Mouse (Mus musculus) brain, embryonic 14.5 days (tissue): ENCODE measurements at regions not wholly inside any gene's neighbourhood (a gene's known extent, or its start where the extent isn't known, plus 50 kb on each side); places are given as distances from the start of the nearest gene placed in this dataset.
"Not testable (repeated sequence)": the region's sequence is repeated elsewhere in the genome, so short reads cannot be mapped to it uniquely, and the experiment has no call there.

Source experiments
- DNase-seq: peaks from one replicate; pipeline ENCODE4 v3.0.0-alpha.2; 2011; ENCODE audit warnings: low read depth
- CTCF ChIP-seq: fragments of 200-500 bp; IDR thresholded peaks from 2 replicates; pipeline ENCODE4 v1.5.1; 2012; ENCODE audit warnings: inconsistent platforms, mild to moderate bottlenecking, moderate library complexity, borderline replicate concordance; ENCODE audit not compliant: insufficient read depth, insufficient read length; ENCODE audit errors: extremely low read depth
- POLR2A ChIP-seq: fragments of 200-500 bp; IDR thresholded peaks from 2 replicates; pipeline ENCODE4 v1.6.1; 2012; ENCODE audit warnings: mild to moderate bottlenecking, inconsistent platforms, borderline replicate concordance; ENCODE audit not compliant: poor library complexity, insufficient read depth, insufficient read length, severe bottlenecking; ENCODE audit errors: extremely low read depth

DNA sequence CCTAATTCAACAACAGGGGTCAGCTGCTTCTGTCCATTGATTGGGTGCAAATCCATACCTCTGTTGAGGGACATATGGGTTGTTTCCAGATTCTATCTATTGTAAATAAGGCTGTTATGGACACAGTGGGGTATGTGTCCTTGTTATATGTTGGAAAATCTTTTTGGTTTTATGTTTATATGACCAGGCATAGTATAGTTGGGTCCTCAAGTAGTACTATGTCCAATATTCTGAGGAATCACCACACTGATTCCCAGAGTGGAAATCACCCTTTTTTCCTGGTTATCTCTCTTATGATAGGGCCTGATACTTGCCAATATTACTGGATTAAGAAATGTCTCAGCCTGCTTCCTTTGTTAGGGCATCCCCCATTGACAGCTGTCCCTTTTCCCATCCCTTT is 1471.0 kb downstream of the Kcnt2 start:
- TF ChIP-seq POLR2A = no peak
- no peak for TF ChIP-seq CTCF
- no peak for DNase-seq

DNA sequence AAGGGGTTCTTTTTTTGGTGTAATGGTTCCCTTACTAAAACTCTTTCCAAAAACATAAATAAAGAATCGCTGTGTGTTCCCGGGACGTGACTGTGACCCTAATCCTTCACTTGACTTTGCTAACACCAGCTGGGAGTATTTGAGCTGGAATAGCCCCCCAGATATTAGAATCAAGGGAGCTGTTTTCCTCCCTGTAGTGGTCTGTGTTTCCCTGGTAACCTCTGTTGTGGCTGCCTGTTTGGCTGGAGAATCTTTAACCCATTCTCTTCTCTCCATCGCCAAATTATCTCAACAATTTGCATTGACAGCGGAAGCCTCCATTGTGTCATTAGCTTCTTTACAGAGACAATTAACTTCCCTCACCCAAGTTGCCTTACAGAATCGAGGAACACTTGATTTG is 1471.6 kb downstream of the Kcnt2 start:
- no peak for TF ChIP-seq CTCF
- peak; percentile 64 for DNase-seq

DNA sequence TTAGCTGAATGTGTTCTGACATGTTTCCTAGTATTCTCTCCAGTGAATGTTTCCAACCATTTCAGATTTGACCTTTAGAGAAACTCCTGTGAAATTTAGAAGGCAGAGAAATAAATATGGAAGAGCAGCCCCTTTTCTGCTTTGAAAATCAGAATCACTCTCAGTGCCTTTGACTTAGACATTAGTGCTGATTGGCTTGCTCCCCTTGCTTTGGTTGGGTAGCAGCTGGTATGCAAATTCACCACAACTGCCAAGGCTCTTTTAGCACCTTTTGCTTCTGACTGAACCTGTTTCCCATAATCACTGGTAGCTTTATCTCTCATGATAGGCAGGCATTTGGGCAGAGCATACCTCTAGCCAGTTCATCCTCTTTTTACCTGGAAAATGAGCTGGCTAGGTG is 1495.3 kb downstream of the Kcnt2 start:
- DNase-seq = peak; percentile 69
- TF ChIP-seq CTCF = no peak
- TF ChIP-seq POLR2A = no peak

DNA sequence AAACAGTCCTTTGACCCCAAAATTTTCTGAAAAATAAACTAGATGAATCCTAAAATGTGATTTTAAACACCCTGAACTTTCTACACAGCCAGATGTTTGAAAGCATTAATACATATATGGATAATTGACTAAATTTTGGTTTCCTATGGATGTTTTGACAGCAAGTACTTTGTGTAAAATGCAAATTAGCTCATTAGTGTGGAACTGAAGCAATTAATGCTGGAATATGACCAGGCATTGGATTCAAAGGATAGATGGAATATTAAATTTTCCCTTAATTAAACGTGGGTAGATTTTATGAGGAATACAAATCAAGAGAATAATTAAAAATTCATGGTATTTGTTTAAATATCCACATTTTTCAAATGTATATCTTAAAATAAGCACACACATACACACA is 1530.1 kb downstream of the Kcnt2 start:
- peak; percentile 69 for DNase-seq
- no peak for TF ChIP-seq CTCF
- TF ChIP-seq POLR2A = no peak

DNA sequence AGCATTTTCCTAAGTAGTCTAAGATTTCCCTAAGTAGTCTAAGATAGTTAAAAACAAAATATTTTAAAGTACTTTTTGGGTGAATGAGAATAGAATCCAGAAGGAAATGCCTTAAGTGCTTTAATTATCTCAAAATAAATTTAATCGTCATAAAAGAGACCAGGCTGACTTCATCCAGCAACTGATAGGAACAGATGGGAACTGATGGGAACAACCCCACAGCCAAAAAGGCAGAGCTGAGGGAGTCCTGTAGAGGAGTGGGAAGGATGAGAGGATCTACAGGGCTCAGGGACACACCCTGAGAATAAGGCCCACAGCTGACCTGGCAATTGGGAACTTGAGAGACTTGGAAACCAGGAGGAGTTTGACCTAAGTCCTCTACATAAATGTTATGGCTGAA is 1537.4 kb downstream of the Kcnt2 start:
- DNase-seq = peak; percentile 11
- TF ChIP-seq POLR2A (no peak), CTCF (no peak)

DNA sequence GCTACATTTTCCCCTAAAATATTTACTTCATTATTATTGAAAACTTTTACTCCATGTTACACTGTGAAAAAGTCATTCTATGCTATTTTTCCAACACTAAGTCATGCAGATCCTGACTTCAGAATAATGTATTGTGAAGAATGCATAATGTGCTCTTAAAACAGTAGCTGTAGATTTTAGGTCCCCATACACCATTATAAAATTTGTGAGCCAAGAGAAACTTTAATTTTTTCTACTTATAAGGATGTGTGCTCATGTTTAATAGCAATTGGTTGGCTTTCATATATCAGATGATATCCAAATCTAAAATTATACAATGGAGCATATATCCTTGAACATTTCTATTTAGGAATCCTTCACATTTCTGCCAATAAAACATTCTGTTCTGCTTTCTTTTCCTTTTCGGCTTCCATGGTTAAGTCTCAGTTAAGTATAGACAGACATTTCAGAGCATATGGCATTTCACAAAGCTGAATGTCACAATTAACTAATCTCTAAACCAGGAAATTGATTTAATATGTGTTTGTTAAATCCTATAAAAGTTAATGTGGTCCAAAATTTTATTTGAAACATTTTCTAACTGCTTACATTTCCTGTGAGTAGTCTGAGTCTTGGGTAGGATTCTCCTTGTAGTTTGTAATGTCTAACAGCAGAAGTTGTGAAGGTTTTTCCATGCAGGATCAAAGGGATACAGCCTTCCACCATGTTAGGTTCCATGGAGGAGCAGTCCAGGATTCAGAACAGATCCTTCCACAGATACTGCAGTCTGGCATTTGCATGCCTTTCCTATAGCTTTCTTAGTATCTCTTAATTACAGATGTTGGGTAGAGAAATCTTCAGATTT is 1567.6 kb downstream of the Kcnt2 start:
- DNase-seq = peak; percentile 28

DNA sequence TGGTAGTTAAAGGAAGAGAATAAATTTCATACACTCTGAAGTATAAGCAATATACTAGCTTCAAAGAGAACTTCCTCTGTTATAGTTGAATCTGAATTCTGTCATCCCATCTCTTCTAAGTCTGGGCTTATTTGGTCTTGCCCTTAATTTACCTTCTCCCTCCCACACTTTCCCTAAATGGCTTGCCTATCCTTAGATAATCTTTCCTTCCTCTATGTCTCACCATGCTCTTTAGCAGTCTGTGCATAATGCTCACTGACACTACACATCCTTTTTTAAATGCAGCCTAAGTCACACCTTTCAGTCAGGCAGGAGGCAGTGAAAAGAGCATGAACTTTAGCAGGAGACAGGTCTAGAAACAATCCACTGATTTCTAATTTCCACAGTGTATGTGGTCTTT is 1585.5 kb downstream of the Kcnt2 start:
- no peak for DNase-seq
- TF ChIP-seq CTCF (no peak), POLR2A (no peak)

More for the DNA sequence above, 1567.6 kb downstream of the Kcnt2 start:
- TF ChIP-seq POLR2A (no peak), CTCF (no peak)

DNA sequence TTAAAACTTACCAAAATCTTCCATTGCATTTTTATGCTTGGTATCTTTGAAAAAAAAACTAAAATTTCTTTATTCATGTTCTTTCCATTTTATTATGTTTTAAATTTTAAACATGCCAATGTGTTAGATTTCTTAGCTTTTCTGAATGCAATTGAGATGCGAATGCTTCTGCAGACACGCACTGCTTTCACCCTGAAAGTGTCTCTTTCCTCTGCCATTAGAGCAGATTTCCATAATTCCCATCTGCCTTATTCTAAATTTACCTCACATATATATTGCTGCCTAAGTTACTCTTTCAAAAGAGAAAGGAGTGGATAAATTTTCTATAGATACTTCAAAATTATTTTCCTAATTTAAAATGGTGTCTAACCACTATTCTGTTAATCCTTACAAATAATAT is 1596.6 kb downstream of the Kcnt2 start:
- no peak for DNase-seq
- TF ChIP-seq CTCF (no peak), POLR2A (no peak)

DNA sequence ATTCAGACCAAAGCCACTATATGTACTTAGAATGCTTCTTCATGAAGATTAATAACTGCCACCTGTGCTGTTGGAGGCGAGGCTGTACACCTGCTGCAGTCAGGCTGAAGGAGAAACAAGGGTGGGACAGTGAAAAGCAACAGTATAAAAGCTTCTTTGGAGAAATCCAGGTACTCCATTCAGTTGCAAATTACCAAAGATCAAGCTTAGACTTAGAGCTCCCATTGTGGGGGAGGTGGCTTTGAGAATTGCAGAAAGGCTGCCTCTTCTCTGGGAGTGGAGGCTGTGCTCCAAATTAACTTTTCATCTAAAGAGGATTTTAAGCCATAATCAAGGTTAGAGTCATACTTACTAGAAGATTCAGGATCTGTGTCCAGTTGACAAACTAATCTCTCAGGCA is 1607.9 kb downstream of the Kcnt2 start:
- not testable (repeated sequence) for DNase-seq

DNA sequence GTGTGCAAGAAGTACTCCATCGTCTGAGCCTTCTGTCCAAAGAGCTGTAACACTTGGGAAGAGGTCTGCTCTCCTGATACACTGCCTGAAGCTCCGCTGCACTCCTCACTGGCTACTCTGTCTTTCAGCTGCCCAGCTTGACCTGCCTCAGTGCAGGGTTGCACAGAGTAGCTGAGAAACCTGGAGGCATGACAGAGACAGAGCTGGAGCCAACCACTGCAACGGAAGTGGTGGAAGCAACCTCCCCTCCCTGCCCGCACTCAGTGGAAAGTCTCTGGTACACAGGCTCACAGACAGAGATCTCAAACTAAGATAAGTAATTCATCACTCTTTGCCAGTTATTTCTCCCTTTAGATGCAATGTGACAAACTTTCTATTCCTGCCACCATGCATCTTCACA is 1638.4 kb downstream of the Kcnt2 start:
- TF ChIP-seq POLR2A (no peak), CTCF (no peak)
- DNase-seq = no peak

DNA sequence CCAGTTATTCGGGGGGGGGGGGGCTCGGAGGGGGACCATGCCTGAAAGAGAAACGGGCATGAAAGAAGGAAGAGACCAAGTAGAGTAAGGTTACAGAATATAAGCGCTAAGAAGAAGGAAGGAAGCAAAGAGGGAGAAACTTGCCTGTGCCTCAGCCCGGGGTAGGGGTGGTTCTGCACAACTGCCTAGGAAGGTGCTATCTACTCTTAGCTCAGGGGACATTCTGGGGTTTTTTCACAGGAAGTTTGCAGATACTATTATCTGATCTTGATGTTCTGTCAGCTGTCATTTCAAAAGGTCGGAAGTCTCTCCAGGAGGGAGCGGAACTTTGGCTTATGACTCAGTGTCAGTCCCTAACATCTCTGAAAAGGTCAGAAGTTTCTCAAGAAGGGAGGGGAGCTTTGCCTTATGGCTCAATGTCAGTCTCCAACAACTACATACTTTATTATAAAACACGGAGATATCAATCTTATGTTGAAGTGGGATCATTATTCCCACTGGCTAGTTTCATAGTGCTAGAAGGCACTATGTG is 1652.0 kb downstream of the Kcnt2 start:
- TF ChIP-seq POLR2A (no peak), CTCF (no peak)
- DNase-seq = no peak

DNA sequence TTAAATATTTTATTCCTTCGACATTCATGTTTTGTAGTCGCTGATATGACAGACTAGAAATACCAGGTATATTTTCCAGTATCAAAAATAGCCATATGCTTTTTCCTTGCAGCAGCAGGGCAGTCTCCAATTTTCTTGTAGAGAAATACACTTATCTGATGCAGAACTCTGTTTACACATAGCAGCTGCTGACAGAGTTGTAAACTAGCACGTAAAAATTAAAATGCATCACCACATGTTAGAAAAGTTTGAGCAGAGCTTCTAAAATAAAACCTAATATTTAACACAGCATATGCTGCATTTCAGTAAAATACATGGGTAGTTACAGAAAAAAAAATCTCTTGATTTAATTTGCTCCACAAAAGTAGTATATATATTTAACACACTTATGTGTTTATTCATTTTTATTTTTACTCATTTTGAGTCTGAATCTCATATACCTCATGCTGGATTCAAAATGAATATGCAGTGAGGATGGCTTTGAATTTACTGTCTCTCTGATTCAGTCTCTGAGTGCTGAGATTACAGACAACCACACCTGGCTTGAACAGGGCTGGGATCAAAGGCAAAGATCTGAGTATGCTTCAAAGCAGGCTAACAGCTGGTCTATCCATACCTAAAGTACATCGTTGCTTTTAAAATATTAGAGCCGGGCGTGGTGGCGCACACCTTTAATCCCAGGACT is 1665.9 kb downstream of the Kcnt2 start:
- DNase-seq = peak; percentile 52

DNA sequence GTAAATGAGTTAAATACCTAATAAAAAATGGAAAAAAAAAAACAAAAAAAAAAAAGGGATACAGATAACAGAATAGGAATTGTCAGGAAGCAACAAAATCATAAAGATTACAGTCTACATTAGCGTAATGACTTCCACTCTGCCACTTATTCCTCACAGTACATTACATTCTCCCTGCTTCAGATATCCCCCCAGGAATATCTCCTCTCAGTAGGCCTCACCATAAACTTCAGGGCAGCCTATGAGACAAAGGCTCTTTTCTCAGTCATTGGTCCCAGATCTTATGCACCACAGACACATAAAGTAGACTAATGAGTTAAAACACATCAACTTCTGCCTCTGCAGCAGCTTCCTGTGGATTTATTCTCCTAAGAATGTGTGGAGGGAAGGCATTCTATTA is 1680.2 kb downstream of the Kcnt2 start:
- peak; percentile 43 for DNase-seq
- TF ChIP-seq CTCF (no peak), POLR2A (no peak)

More for the DNA sequence above, 1665.9 kb downstream of the Kcnt2 start:
- TF ChIP-seq POLR2A (no peak), CTCF (no peak)
